Mouse (Mus musculus): ENCODE data around the gene Gja1.

Gene Gja1

GRCm38 (mm10) chr10:56415894-56416570, 38.9 kb downstream of the Gja1 start:
- no peak for DNase-seq (ENCODE audit: extremely low read depth, low read depth)

DNA sequence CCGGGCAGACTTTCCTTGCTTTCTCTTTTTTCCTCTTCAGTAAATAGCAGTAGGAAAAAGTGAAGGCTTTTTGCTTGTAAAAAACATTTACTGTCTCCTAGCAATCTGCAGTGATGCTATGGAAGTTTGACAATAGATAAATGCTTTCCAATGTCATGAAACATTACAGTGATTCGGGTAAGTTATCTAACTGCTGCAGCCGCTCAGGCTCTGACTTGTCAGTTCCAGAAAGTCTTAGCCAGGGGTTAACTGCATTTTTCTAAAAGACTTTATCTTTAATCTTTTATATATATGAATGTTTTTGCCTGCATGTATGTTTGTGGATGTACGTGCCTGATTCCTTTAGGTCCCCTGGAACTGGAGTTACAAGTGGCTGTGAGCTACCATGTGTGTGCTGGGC, 45.4 kb downstream of the Gja1 start:
- no peak for DNase-seq (ENCODE audit: extremely low read depth, low read depth)

- no peak for DNase-seq (ENCODE audit: extremely low read depth, low read depth)
These were observed 48.1 kb downstream of the Gja1 start for GRCm38 (mm10) chr10:56425016-56425798.

- no peak for DNase-seq (ENCODE audit: extremely low read depth, low read depth)
These were observed 49.2 kb downstream of the Gja1 start for GRCm38 (mm10) chr10:56426369-56426768.

DNA sequence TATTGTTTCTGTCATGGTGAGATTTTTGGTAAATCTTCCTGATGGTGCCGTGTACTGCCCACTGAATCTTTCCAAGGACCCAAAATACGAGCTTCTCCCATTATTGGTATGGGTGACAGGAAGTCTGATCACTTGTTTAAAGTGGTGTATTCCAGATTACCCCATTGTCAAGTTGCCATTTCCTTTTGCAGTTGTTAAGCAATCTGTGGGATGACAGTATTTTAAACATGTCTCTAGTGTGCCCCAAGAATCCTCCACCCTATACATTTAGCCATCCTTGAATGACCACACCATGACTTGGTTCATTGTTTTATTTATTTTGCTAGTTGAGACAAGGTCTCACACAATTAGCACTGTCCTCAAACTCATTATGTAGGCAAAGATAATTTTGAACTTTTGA, 50.3 kb downstream of the Gja1 start:
- no peak for DNase-seq (ENCODE audit: extremely low read depth, low read depth)

GRCm38 (mm10) chr10:56427827-56428226, 50.7 kb downstream of the Gja1 start:
- DNase-seq (ENCODE audit: extremely low read depth, low read depth) = no peak

- DNase-seq (ENCODE audit: extremely low read depth, low read depth) = no peak
These were observed 51.9 kb downstream of the Gja1 start for GRCm38 (mm10) chr10:56429011-56429410.

DNA sequence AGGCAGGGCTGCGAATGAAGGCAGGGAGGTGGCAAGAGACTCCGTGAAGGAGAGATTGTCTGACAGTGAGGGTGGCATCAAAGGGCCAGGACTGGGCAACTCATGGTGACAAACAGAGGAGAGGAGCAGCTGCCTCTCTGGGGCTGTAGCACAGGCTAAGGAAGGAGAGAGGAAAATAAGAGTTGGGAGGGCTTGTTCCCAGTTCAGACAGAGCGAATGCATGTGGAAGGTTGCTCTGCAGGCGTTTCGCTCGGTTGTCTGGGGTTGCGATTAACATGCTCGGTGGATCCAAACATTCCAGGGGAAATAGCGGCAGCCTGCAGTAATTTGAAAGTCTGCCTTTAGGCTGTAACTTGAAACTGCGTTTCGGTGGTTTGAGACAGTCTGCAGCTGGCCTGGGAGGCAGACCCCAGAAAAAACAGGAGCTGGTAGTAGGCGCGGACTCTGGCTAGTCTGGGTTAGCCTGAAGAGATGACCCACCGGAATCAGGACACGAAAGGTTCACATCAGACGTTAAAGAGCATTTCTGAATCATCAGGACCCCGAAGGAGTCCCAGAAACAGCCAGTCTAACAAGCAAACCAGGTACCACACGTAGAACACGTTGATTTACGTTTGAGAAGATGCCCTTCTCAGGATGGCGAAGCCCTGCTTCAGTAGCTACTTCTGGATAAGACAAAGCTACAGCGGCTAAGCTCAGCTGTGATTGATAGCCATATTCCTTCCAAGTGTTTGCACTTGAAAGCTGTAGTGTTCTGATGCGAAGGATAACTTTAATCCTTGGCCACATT, 54.7 kb downstream of the Gja1 start:
- DNase-seq (ENCODE audit: extremely low read depth, low read depth) = no peak

DNA sequence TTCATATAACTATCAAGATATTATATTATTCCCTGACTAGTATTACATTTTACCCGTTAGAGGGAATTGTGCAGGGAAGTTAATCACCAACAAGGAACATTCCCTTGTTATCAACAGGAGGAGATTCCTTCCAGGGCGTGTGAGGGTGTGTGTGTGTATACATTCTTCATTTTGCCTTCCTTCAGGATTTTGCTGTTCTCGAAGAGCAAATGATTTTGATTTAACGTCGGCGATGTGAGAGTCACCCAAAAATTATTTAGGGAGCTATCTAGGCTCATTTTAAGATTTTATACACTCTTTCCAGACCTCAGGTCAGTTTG, 55.2 kb downstream of the Gja1 start:
- no peak for DNase-seq (ENCODE audit: extremely low read depth, low read depth)

DNA sequence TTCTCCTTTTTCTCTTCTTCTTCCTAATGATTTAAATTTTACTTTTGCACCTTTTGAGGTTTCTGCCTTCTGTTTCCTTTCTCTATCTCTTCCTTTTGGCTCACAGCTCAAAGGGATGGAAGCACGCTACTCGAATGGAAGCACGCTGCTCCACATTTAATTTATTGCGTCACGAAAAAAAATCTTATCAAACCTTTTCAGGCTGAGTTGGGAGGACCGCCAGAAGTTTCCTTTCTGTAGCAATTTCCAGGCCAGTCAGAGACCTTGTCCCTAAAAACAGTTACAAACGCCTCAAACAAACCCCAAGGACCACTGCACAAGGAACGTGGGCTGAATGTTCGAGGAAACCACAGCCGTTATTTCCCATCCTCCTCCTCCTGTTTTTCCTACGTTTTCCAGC, 60.2 kb downstream of the Gja1 start:
- DNase-seq (ENCODE audit: extremely low read depth, low read depth) = no peak

DNA sequence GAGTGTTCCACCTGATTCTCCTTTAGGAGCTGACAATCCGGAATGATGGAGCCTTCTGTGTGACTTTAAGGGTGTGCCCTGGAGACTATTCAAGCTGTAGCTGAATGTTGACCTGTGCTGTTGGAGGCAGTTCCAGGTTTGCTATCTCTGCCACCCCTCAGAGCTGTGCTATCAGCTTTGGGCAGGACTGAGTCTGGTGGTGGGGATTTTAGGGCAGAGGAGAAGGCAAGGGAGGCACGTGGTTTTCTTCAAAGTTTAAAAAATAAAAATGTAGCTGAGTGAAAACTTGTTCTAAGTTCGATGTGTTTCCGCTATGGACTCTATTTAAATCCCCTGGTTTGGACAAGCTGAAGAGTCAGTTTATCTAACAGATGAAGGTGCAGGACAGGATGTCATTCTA, 62.5 kb downstream of the Gja1 start:
- DNase-seq (ENCODE audit: extremely low read depth, low read depth) = no peak

DNA sequence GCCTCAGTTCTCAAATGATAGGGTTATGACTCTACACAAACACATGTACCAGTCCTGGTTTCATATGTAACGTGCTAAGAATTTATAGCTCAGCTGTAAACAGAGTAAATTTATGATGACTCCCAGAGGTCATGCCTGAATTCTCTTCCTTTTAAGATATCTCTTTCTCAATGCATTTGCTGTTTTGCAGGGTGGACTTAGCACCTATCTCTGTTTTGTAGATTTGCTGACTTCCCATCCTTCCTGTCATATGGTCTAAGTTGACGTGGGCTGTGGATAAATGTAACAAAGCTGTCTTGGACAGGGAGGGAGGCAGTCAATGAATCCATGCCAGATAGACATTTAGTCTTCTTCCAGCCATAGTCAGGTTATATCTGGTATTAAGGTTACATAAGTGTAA, 67.3 kb downstream of the Gja1 start:
- DNase-seq (ENCODE audit: extremely low read depth, low read depth) = no peak

DNA sequence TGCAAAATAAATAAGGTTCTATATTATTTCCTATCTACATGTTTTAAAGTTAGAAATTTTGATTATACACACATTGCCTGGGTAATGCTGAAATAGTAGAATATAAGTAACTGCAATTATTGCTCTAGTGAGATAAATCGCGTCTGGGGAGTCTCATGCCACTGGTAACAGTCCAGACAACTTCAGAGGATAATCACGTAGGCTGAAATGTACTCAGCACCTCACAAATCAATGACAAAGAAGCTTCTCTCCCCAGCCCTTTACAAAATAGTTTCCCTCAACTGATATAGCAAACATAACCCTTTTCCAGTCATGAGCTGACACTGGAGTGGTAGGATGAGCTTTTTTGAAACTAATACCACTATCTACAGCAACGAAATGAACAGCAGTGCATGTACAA, 71.9 kb downstream of the Gja1 start:
- no peak for DNase-seq (ENCODE audit: extremely low read depth, low read depth)
